Mouse (Mus musculus): Measurements from ENCODE around the gene Anapc11. TPM values are rescaled to one million over a fixed set of nuclear protein-coding genes. Genes with fewer than 3 reads are reported as not detected.
"Not testable (repeated sequence)": the region's sequence is repeated elsewhere in the genome, so short reads cannot be mapped to it uniquely, and the experiment has no call there.

The Anapc11 gene
- polyA plus RNA-seq, 1 experiment from 2014 or later, result 170 TPM

GRCm38 (mm10) chr11:120577211-120578023, 20.8 kb upstream of the Anapc11 start:
- Histone ChIP-seq H3K9ac (no peak overlapping the region; the same call in 1 of the 2 replicates), H3K9me3 (replicated peaks) (no peaks in the 10 kb centered on the region), H3K4me1 (peaks cover 37% of the 10 kb centered on the region), H3K27ac (no peak overlapping the region; the same call in 1 of the 2 replicates), H3K4me3 (no peak overlapping the region), H3K36me3 (peaks cover 27% of the 10 kb centered on the region), H3K4me2 (replicated peaks) (no peak overlapping the region), H3K27me3 (no peaks in the 10 kb centered on the region)
- 85% methylated on average over 7 of the region's 7 CpGs for WGBS
- ATAC-seq (ENCODE audit: low FRiP score), result no peak

- no peak overlapping the region for H3K4me3 ChIP-seq
- H3K27ac ChIP-seq, result no peak overlapping the region
- H3K9me3 ChIP-seq (replicated peaks), result no peaks in the 10 kb centered on the region
- 0 out of 2 replicates have a peak overlapping the region, but pooled peaks have one; percentile 43 for H3K9ac ChIP-seq
- H3K4me2 ChIP-seq (replicated peaks), result no peak overlapping the region
- H3K4me1 ChIP-seq, result peaks cover 37% of the 10 kb centered on the region
- 84% methylated on average over 10 of the region's 10 CpGs for whole genome bisulfite sequencing
- no peak for ATAC-seq (ENCODE audit: low FRiP score)
- H3K27me3 ChIP-seq, result no peaks in the 10 kb centered on the region
- peaks cover 27% of the 10 kb centered on the region for H3K36me3 ChIP-seq
Measured at GRCm38 (mm10) chr11:120578024-120578693, 20.1 kb upstream of the Anapc11 start.

- no peak overlapping the region for H3K4me3 ChIP-seq
- peak overlapping the region; percentile 43; the same call in 1 of the 2 replicates for H3K9ac ChIP-seq
- no peak overlapping the region for H3K27ac ChIP-seq
- H3K36me3 ChIP-seq, result peaks cover 31% of the 10 kb centered on the region
- peaks cover 36% of the 10 kb centered on the region for H3K4me1 ChIP-seq
- 81% methylated on average over 11 of the region's 11 CpGs for WGBS
- no peak for ATAC-seq (ENCODE audit: low FRiP score)
- H3K4me2 ChIP-seq (replicated peaks), result no peak overlapping the region
- no peaks in the 10 kb centered on the region for H3K27me3 ChIP-seq
- no peaks in the 10 kb centered on the region for H3K9me3 ChIP-seq (replicated peaks)
Measured at GRCm38 (mm10) chr11:120578694-120579243, 19.5 kb upstream of the Anapc11 start.

GRCm38 (mm10) chr11:120579316-120580107, 18.7 kb upstream of the Anapc11 start:
- peak overlapping the region; percentile 98; the same call in 1 of the 2 replicates for H3K9ac ChIP-seq
- WGBS, result 61% methylated on average over 15 of the region's 15 CpGs

GRCm38 (mm10) chr11:120580190-120580589, 18.0 kb upstream of the Anapc11 start:
- H3K4me2 ChIP-seq (replicated peaks), result peak overlapping the region; percentile 90
- peaks cover 41% of the 10 kb centered on the region for H3K36me3 ChIP-seq
- peak overlapping the region; percentile 98 for H3K9ac ChIP-seq
- no peaks in the 10 kb centered on the region for H3K27me3 ChIP-seq
- peaks cover 28% of the 10 kb centered on the region for H3K4me1 ChIP-seq
- no peak for ATAC-seq (ENCODE audit: low FRiP score)
- H3K9me3 ChIP-seq (replicated peaks), result no peaks in the 10 kb centered on the region; the same call in 1 of the 2 replicates
- 67% methylated on average over 7 of the region's 7 CpGs for WGBS
- H3K27ac ChIP-seq, result peak overlapping the region; percentile 93
- peak overlapping the region; percentile 91 for H3K4me3 ChIP-seq

More at GRCm38 (mm10) chr11:120579316-120580107, 18.7 kb upstream of the Anapc11 start:
- peak overlapping the region; percentile 91 for H3K4me3 ChIP-seq
- H3K4me2 ChIP-seq (replicated peaks), result peak overlapping the region; percentile 90
- peaks cover 37% of the 10 kb centered on the region for H3K36me3 ChIP-seq
- peaks cover 29% of the 10 kb centered on the region for H3K4me1 ChIP-seq
- no peak for ATAC-seq (ENCODE audit: low FRiP score)
- H3K9me3 ChIP-seq (replicated peaks), result no peaks in the 10 kb centered on the region; the same call in 1 of the 2 replicates
- H3K27me3 ChIP-seq, result no peaks in the 10 kb centered on the region
- peak overlapping the region; percentile 93 for H3K27ac ChIP-seq

- Histone ChIP-seq H3K9me3 (replicated peaks) (no peaks in the 10 kb centered on the region; the same call in 1 of the 2 replicates), H3K4me3 (peak overlapping the region; percentile 91), H3K27ac (peak overlapping the region; percentile 93), H3K9ac (peak overlapping the region; percentile 98), H3K36me3 (peaks cover 48% of the 10 kb centered on the region), H3K27me3 (no peaks in the 10 kb centered on the region), H3K4me2 (replicated peaks) (peak overlapping the region; percentile 90), H3K4me1 (peaks cover 28% of the 10 kb centered on the region)
- under 1% methylated on average over 35 of the region's 44 CpGs for WGBS
- peak; percentile 38 for ATAC-seq (ENCODE audit: low FRiP score)
Measured at GRCm38 (mm10) chr11:120580871-120581331, 17.3 kb upstream of the Anapc11 start.

GRCm38 (mm10) chr11:120581490-120582267, 16.5 kb upstream of the Anapc11 start, which contains the start of gene Arhgdia:
Gene Arhgdia (minus strand): TSS chr11:120581624.
- Histone ChIP-seq H3K4me2 (replicated peaks) (peak within 1 kb of the TSS; percentile 90), H3K27me3 (no peaks in the 10 kb centered on the region), H3K9ac (peak within 1 kb of the TSS; percentile 98), H3K4me1 (peaks cover 28% of the 10 kb centered on the region), H3K4me3 (peak within 1 kb of the TSS; percentile 91), H3K27ac (peak within 1 kb of the TSS; percentile 93), H3K36me3 (peaks cover 56% of the 10 kb centered on the region), H3K9me3 (replicated peaks) (no peaks in the 10 kb centered on the region; the same call in 1 of the 2 replicates)
- 5% methylated on average over 68 of the region's 75 CpGs for WGBS
- ATAC-seq (ENCODE audit: low FRiP score), result peak; percentile 65

- H3K9ac ChIP-seq, result peak overlapping the region; percentile 98
- 71% methylated on average over 8 of the region's 8 CpGs for WGBS
- peaks cover 57% of the 10 kb centered on the region for H3K36me3 ChIP-seq
- H3K27ac ChIP-seq, result peak overlapping the region; percentile 93
- H3K27me3 ChIP-seq, result no peaks in the 10 kb centered on the region
- peak overlapping the region; percentile 91 for H3K4me3 ChIP-seq
- H3K9me3 ChIP-seq (replicated peaks), result no peaks in the 10 kb centered on the region; the same call in 1 of the 2 replicates
- ATAC-seq (ENCODE audit: low FRiP score), result 0 out of 2 replicates have a peak, but pooled peaks have one; percentile 5
- peaks cover 28% of the 10 kb centered on the region for H3K4me1 ChIP-seq
- H3K4me2 ChIP-seq (replicated peaks), result peak overlapping the region; percentile 90
Measured at GRCm38 (mm10) chr11:120582268-120582981, 15.8 kb upstream of the Anapc11 start.

- H3K4me1 ChIP-seq, result peaks cover 28% of the 10 kb centered on the region
- peaks cover 57% of the 10 kb centered on the region for H3K36me3 ChIP-seq
- 93% methylated on average over 2 of the region's 2 CpGs for WGBS
- H3K4me2 ChIP-seq (replicated peaks); ATAC-seq (ENCODE audit: low FRiP score); H3K27ac ChIP-seq; H3K27me3 ChIP-seq; H3K9ac ChIP-seq; H3K4me3 ChIP-seq; H3K9me3 ChIP-seq (replicated peaks): not testable (repeated sequence)
Measured at GRCm38 (mm10) chr11:120582982-120583293, 15.3 kb upstream of the Anapc11 start.

- Histone ChIP-seq H3K27ac (no peak overlapping the region), H3K4me2 (replicated peaks) (no peak overlapping the region), H3K9ac (no peak overlapping the region), H3K27me3 (no peaks in the 10 kb centered on the region), H3K36me3 (peaks cover 55% of the 10 kb centered on the region), H3K4me1 (peaks cover 25% of the 10 kb centered on the region), H3K4me3 (no peak overlapping the region), H3K9me3 (replicated peaks) (no peaks in the 10 kb centered on the region; the same call in 1 of the 2 replicates)
- WGBS, result 89% methylated on average over 1 of the region's 1 CpGs
- ATAC-seq (ENCODE audit: low FRiP score), result no peak
Measured at GRCm38 (mm10) chr11:120583937-120584336, 14.3 kb upstream of the Anapc11 start.

Data from hindbrain, embryonic 12.5 days (tissue).